Mouse (Mus musculus): ENCODE data around the gene Ncf4. TPM values are rescaled to one million over a fixed set of nuclear protein-coding genes. Genes with fewer than 3 reads are reported as not detected.

Gene Ncf4
- 0.69 and 1.6 TPM in 2 replicates for polyA plus RNA-seq (2015; fragmentation: Nextera tagmentation; extraction: Ambion mirVana)

DNA sequence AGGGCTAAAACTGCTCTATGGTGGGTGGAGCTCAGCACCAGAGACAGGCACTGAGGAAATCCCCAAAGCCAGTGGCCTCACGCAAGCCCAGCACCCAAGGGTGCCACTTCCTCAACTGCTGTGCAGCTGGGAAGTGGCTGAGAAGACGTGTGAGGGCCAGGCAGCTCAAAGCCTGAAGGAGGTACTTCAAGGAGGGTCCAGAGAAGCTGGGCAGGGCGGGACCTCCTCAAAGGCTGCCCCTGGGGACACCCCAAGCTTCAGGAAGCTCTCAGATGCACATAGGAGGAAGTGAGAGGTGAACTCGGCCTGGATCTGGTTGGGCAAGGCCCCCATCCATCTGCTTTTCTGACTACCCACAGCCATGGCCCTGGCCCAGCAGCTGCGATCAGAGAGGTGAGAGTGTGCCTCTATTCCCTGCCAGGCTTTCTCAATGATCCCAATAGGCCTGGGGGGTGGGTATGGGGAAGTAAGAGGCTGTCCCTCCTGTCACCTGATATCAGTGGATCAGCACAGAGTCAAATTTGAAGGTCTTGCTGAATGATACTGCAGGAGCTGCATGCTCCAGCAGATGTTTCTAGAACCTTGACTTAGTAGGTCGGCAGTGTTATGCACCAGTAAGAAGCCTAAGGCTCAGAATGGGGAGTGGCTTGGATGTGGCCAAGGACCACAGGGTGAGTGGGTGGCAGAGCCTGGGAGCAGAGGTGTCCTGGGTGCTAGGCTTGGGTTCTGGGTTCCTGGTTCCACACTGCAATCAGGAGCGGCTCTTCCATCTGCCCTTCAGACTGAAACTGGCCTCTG is at the start of gene Ncf4:
TSS of gene Ncf4 (plus strand) at position 107 of the 798 bp plus-strand sequence.
- Histone ChIP-seq H3K4me2 (no peak within 1 kb of the TSS), H3K9me3 (no peaks in the 10 kb centered on the region), H3K27ac (replicated peaks) (no peak within 1 kb of the TSS), H3K4me3 (no peak within 1 kb of the TSS), H3K4me1 (replicated peaks) (no peaks in the 10 kb centered on the region), H3K9ac (no peak within 1 kb of the TSS), H3K36me3 (no peaks in the 10 kb centered on the region), H3K27me3 (no peaks in the 10 kb centered on the region)
- WGBS, result 67% methylated on average over 7 of the region's 7 CpGs
- ATAC-seq (ENCODE audit: low FRiP score, low read depth), result no peak

DNA sequence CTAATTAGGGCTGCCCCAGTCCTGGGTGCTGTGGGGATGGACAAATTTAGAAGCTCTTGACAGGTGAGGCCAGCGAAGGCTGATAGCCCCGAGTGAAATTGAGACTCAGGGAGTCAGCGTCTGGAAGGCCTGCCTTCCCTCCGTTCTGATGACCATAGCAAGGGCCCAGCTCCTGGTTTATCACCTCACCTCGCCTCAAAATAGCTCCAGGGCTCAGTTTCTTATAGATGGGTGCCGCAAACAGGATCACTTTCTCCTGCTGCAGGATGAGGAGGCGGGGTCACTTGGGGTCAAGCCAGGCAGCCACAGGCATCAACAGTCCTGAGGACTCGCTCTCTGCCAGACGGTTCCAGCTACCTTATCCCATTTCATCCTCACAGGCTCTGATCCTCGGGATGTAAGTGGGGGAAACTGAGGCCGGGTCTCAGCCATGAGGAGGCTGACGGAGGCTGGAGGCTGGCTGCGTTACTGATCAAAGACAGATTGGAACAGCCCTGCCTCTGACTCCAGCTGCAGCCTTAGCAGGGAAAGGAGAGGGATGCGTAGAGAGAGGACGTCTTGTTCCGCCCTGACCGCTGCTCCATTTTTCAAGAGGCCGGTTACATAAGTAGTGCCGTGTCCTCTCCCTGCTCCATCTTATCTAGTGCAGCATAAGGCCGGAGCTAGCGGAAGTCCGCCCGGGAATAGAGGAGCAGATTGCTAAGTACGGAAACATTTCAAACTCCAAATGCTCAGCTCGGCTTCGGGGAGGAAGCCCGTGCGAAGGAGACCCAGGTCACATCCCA is 49.3 kb upstream of the Ncf4 start:
- no peak overlapping the region for H3K4me3 ChIP-seq
- H3K9me3 ChIP-seq, result no peaks in the 10 kb centered on the region
- no peak overlapping the region for H3K4me2 ChIP-seq
- H3K9ac ChIP-seq, result no peak overlapping the region
- no peaks in the 10 kb centered on the region for H3K36me3 ChIP-seq
- WGBS, result 75% methylated on average over 28 of the region's 28 CpGs
- ATAC-seq (ENCODE audit: low FRiP score, low read depth), result no peak
- no peaks in the 10 kb centered on the region for H3K4me1 ChIP-seq (replicated peaks)
- H3K27me3 ChIP-seq, result no peaks in the 10 kb centered on the region
- no peak overlapping the region for H3K27ac ChIP-seq (replicated peaks)

GRCm38 (mm10) chr15:78204053-78204847 is 40.4 kb upstream of the Ncf4 start:
- Histone ChIP-seq H3K9me3 (no peaks in the 10 kb centered on the region), H3K36me3 (no peaks in the 10 kb centered on the region), H3K4me2 (peak overlapping the region; percentile 92), H3K4me1 (replicated peaks) (peaks cover 17% of the 10 kb centered on the region), H3K27me3 (peaks cover 26% of the 10 kb centered on the region), H3K9ac (peak overlapping the region; percentile 48), H3K27ac (replicated peaks) (no peak overlapping the region), H3K4me3 (peak overlapping the region; percentile 43)
- 1% methylated on average over 41 of the region's 41 CpGs for WGBS
- peak; percentile 83 for ATAC-seq (ENCODE audit: low FRiP score, low read depth)

DNA sequence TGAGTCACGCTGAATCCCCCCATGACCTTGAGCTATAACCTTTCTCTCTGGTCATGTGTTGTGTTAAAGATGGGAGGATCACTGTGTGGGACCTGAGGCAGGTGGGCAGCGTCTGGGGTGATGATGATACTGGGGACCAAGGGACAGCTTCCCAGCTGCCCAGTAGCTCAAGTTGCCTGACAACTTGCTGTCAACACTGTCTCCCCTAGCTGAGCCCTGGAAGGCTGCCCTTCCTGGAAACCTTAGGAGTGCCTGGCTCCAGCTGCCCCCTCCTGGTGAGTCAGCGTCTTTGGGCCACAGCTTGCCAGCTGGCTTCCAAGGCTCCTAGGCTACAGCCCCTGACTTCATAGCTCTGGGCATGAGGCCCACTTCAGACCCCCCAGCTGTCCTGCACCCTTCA is 39.4 kb upstream of the Ncf4 start:
- Histone ChIP-seq H3K4me2 (no peak overlapping the region), H3K9me3 (no peaks in the 10 kb centered on the region), H3K4me3 (no peak overlapping the region), H3K27ac (replicated peaks) (no peak overlapping the region), H3K27me3 (peaks cover 26% of the 10 kb centered on the region), H3K9ac (no peak overlapping the region), H3K4me1 (replicated peaks) (peaks cover 17% of the 10 kb centered on the region), H3K36me3 (no peaks in the 10 kb centered on the region)
- WGBS, result 33% methylated on average over 3 of the region's 3 CpGs
- ATAC-seq (ENCODE audit: low FRiP score, low read depth), result peak; percentile 40; the same call in 1 of the 2 replicates

GRCm38 (mm10) chr15:78206312-78206711 is 38.3 kb upstream of the Ncf4 start, which contains the start of gene Pvalb:
Gene Pvalb (minus strand): TSS chr15:78206400.
- no peak within 1 kb of the TSS for H3K9ac ChIP-seq
- no peak within 1 kb of the TSS for H3K4me3 ChIP-seq
- H3K9me3 ChIP-seq, result no peaks in the 10 kb centered on the region
- H3K27ac ChIP-seq (replicated peaks), result no peak within 1 kb of the TSS
- WGBS, result 93% methylated on average over 7 of the region's 7 CpGs
- no peaks in the 10 kb centered on the region for H3K36me3 ChIP-seq
- ATAC-seq (ENCODE audit: low FRiP score, low read depth), result no peak
- H3K27me3 ChIP-seq, result peaks cover 26% of the 10 kb centered on the region
- no peak within 1 kb of the TSS for H3K4me2 ChIP-seq
- H3K4me1 ChIP-seq (replicated peaks), result peaks cover 17% of the 10 kb centered on the region

DNA sequence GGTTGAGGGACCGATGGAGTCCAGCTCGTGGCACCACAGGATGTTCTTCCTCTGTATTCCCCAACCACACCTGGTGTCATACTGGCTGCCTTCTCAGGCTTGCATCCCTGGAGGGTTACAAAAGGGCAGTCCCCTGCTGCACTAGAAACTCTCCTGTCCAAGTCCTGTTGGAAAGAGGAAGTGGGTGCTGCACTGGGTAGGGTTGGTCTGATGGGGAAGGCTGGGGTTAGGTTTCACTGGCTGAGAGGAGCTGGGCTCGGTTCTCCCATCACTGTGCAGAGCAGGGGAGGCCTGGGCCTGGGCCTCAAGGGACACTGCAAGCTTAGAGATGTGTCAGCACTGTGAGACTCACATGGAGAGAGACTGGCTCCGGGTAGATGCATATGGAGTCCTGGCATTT is 34.4 kb upstream of the Ncf4 start:
- Histone ChIP-seq H3K27me3 (peaks cover 2% of the 10 kb centered on the region), H3K9me3 (no peaks in the 10 kb centered on the region), H3K4me3 (no peak overlapping the region), H3K9ac (no peak overlapping the region), H3K27ac (replicated peaks) (no peak overlapping the region), H3K4me1 (replicated peaks) (0 out of 2 replicates have a peak, but pooled peaks cover 2% of the 10 kb centered on the region), H3K36me3 (no peaks in the 10 kb centered on the region), H3K4me2 (no peak overlapping the region)
- 78% methylated on average over 4 of the region's 4 CpGs for WGBS
- no peak for ATAC-seq (ENCODE audit: low FRiP score, low read depth)

DNA sequence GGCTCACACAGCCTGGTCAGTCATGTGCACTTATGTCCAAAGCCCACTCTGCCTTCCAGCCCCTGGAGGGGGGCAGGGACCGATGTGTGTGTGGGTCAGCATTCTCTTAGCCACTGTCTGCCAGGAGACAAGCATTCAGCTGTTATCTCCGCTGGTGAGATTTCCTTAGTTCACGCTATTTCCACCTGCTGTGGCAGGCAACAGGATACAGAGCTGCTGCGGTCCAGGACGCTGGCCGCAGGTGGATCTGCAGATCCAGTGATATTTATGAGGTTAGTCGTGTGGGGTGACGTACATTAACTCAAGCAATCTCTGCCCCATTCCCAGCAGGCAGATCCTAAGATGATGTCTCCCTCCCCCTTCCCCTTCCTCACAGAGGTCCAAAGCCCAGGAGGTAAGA is 33.2 kb upstream of the Ncf4 start:
- Histone ChIP-seq H3K27ac (replicated peaks) (no peak overlapping the region), H3K4me3 (no peak overlapping the region), H3K4me1 (replicated peaks) (no peaks in the 10 kb centered on the region), H3K9me3 (no peaks in the 10 kb centered on the region), H3K27me3 (no peaks in the 10 kb centered on the region), H3K36me3 (no peaks in the 10 kb centered on the region), H3K9ac (no peak overlapping the region), H3K4me2 (no peak overlapping the region)
- ATAC-seq (ENCODE audit: low FRiP score, low read depth), result no peak
- WGBS, result 80% methylated on average over 8 of the region's 8 CpGs

DNA sequence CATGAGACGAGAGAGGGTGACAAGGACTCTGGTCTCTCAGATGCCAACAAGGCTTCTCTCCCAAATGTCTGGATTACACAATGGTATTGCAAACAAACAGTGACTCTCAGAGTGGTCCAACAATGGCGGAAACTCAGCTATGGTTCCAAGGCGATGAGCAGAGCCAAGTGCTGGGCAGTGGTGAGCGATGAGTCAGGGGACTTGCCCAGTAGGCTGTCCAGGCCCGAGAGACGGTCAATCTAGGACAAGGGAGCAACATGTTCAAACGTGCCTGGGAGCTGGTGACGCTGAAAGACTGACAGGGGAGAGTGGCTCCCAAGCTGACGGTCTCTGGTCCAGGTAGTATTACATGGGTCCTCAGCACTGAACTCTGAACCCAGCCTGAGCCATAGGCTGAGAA is 29.3 kb upstream of the Ncf4 start:
- Histone ChIP-seq H3K9me3 (no peaks in the 10 kb centered on the region), H3K36me3 (no peaks in the 10 kb centered on the region), H3K4me2 (no peak overlapping the region), H3K27ac (replicated peaks) (no peak overlapping the region), H3K27me3 (no peaks in the 10 kb centered on the region), H3K4me1 (replicated peaks) (no peaks in the 10 kb centered on the region), H3K9ac (no peak overlapping the region), H3K4me3 (no peak overlapping the region)
- WGBS, result 87% methylated on average over 9 of the region's 9 CpGs
- ATAC-seq (ENCODE audit: low FRiP score, low read depth), result no peak

DNA sequence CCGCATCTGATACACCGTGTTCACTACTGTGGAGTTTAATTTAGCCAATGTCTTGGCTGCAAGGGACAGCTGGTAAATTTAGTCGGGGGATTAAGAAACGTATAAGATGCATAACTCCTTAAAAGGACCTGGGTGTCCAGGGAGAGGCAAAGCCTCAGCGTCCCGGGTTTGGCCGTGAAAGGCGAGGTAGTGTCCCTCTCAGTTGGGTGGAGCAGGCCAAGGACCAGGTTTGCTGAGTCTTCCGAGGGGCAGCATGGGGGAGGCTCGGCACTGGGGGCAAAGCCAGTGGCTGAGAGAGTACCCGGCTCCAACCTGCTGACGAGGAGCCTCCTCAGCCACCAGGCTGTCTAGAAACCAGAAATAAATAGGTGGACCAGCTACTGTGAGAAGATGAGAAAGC is 16.8 kb upstream of the Ncf4 start:
- Histone ChIP-seq H3K27ac (replicated peaks) (no peak overlapping the region), H3K9ac (no peak overlapping the region), H3K9me3 (no peaks in the 10 kb centered on the region), H3K4me1 (replicated peaks) (peaks cover 12% of the 10 kb centered on the region), H3K27me3 (no peaks in the 10 kb centered on the region), H3K36me3 (no peaks in the 10 kb centered on the region), H3K4me2 (no peak overlapping the region), H3K4me3 (no peak overlapping the region)
- ATAC-seq (ENCODE audit: low FRiP score, low read depth), result no peak
- WGBS, result 88% methylated on average over 12 of the region's 12 CpGs

DNA sequence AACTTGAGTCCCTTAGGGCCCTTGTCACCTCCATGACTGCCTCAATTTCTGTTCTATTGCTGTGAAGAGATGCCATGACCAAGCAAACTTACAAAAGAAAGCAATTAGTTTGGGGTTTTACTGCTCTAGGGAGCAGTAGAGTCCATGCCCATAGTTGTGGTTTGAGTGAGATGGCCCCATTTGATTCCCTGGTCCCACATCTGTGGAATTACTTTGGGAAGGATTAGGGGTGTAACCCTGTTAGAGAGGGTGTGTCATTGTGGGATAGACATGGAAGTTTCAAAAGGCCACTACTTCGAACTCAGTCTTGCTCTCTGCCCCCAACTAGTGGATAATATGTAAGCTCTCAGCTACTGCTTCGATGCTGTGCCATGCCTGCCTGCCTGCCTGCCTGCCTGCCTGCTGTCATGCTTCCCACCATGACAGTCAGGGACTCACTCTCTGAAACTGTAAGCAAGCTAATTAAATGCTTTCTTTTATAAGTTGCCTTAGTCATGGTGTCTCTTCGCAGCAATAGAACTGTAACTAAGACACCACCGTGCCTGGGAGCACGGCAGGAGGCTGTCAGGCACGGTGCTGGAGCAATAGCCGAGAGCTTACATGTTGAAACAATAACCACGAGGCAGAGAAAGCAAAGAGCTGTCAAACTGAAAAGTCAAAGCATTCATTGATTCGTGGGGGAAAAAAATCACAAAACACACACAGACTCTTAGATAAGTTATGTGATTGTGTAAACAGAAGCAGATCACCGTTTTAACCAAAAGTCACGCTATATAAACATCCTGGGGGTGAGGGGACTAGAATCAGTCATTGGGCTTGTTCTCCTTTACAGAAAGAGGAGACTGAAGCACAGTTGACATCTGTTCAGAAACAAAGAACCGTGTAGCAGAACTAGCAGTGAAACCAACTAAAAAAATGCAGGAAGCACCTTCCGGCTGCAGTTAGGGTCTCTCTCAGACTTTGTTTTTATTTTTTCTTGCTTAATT is 13.0 kb upstream of the Ncf4 start:
- Histone ChIP-seq H3K9me3 (no peaks in the 10 kb centered on the region), H3K4me1 (replicated peaks) (peaks cover 12% of the 10 kb centered on the region), H3K27ac (replicated peaks) (peak overlapping the region; percentile 52; the same call in 1 of the 2 replicates), H3K4me3 (no peak overlapping the region), H3K36me3 (no peaks in the 10 kb centered on the region), H3K4me2 (peak overlapping the region; percentile 31), H3K9ac (no peak overlapping the region), H3K27me3 (no peaks in the 10 kb centered on the region)
- 12% methylated on average over 13 of the region's 13 CpGs for WGBS
- peak; percentile 73 for ATAC-seq (ENCODE audit: low FRiP score, low read depth)
